Mouse (Mus musculus) v-Abl transformed pro-B cells (cell line): ENCODE measurements around the gene Ttll6.
"Not testable (repeated sequence)": the region's sequence is repeated elsewhere in the genome, so short reads cannot be mapped to it uniquely, and the experiment has no call there.

Experiments used
- in situ Hi-C, 2 experiments: fragments of 400-800 bp; cut with MboI; formaldehyde crosslinking; loops; one replicate each; pipeline ENCODE4 v1.15.1; 2025; ENCODE audit not compliant: unreplicated experiment in 2 of 2

Gene Ttll6

GRCm38 (mm10) chr11:96133239-96133865, at the start of gene Ttll6:
Ttll6 (plus strand) TSS chr11:96133786.
- in situ Hi-C loops, result loop anchor here in 1 of 2 experiments (25.0 kb wide), 1 partner anchor 596 kb away; no protein-coding TSS in a partner anchor

GRCm38 (mm10) chr11:96087981-96088380, 45.6 kb upstream of the Ttll6 start:
- in situ Hi-C loops, result loop anchor here (25.0 kb wide), 1 partner anchor 774 kb away; no protein-coding TSS in a partner anchor

- in situ Hi-C loops, result loop anchor here (5.0 to 25.0 kb wide), 5 partner anchors 141 to 771 kb away; no protein-coding TSS in a partner anchor
These were observed 42.5 kb upstream of the Ttll6 start for GRCm38 (mm10) chr11:96091073-96091472.

- in situ Hi-C loops, result loop anchor here (5.0 to 25.0 kb wide), 5 partner anchors 140 to 770 kb away; no protein-coding TSS in a partner anchor
These were observed 40.8 kb upstream of the Ttll6 start for GRCm38 (mm10) chr11:96092674-96093291.

- in situ Hi-C loops, result loop anchor here (5.0 to 25.0 kb wide), 5 partner anchors 139 to 769 kb away; no protein-coding TSS in a partner anchor
These were observed 40.2 kb upstream of the Ttll6 start for GRCm38 (mm10) chr11:96093361-96093760.

- in situ Hi-C loops, result no loop called here
These were observed 25.2 kb upstream of the Ttll6 start for GRCm38 (mm10) chr11:96108376-96108775.

GRCm38 (mm10) chr11:96110950-96111349, 22.6 kb upstream of the Ttll6 start:
- in situ Hi-C loops, result not testable (repeated sequence)

GRCm38 (mm10) chr11:96111751-96112150, 21.8 kb upstream of the Ttll6 start, which contains the start of gene Calcoco2:
Calcoco2 (minus strand) TSS chr11:96111964.
- in situ Hi-C loops, result no loop called here

- in situ Hi-C loops, result no loop called here
These were observed 19.5 kb upstream of the Ttll6 start for GRCm38 (mm10) chr11:96114077-96114476.

- in situ Hi-C loops, result no loop called here
These were observed 18.2 kb upstream of the Ttll6 start for GRCm38 (mm10) chr11:96115416-96115815.

- in situ Hi-C loops, result no loop called here
These were observed 17.5 kb upstream of the Ttll6 start for GRCm38 (mm10) chr11:96116116-96116515.

- in situ Hi-C loops, result not testable (repeated sequence)
These were observed 16.7 kb upstream of the Ttll6 start for GRCm38 (mm10) chr11:96116925-96117324.

- in situ Hi-C loops, result no loop called here
These were observed 14.2 kb upstream of the Ttll6 start for GRCm38 (mm10) chr11:96119401-96119800.

- in situ Hi-C loops, result not testable (repeated sequence)
These were observed 10.8 kb upstream of the Ttll6 start for GRCm38 (mm10) chr11:96122806-96123205.

- in situ Hi-C loops, result no loop called here
These were observed 9.3 kb upstream of the Ttll6 start for GRCm38 (mm10) chr11:96124052-96124914.

- in situ Hi-C loops, result loop anchor here in 1 of 2 experiments (25.0 kb wide), 1 partner anchor 593 kb away; no protein-coding TSS in a partner anchor
These were observed 3.0 kb upstream of the Ttll6 start for GRCm38 (mm10) chr11:96130606-96131005.

- in situ Hi-C loops, result loop anchor here in 1 of 2 experiments (25.0 kb wide), 1 partner anchor 599 kb away; no protein-coding TSS in a partner anchor
These were observed 2.3 kb downstream of the Ttll6 start for GRCm38 (mm10) chr11:96135847-96136246.

- in situ Hi-C loops, result loop anchor here in 1 of 2 experiments (10.0 to 25.0 kb wide), 2 partner anchors 94 to 603 kb away; no protein-coding TSS in a partner anchor
These were observed 7.2 kb downstream of the Ttll6 start for GRCm38 (mm10) chr11:96140726-96141175.

GRCm38 (mm10) chr11:96143766-96144165, 10.2 kb downstream of the Ttll6 start:
- in situ Hi-C loops, result loop anchor here in 1 of 2 experiments (10.0 to 25.0 kb wide), 2 partner anchors 91 to 606 kb away; no protein-coding TSS in a partner anchor

- in situ Hi-C loops, result loop anchor here in 1 of 2 experiments (10.0 to 25.0 kb wide), 2 partner anchors 89 to 608 kb away; no protein-coding TSS in a partner anchor
These were observed 12.2 kb downstream of the Ttll6 start for GRCm38 (mm10) chr11:96145622-96146270.
